Mouse (Mus musculus) brain, embryonic 14.5 days (tissue): ENCODE measurements around the gene Tgfb1i1.

Experiments used
- CTCF ChIP-seq: fragments of 200-500 bp; IDR thresholded peaks from 2 replicates; pipeline ENCODE4 v1.5.1; 2012; ENCODE audit warnings: inconsistent platforms, mild to moderate bottlenecking, moderate library complexity, borderline replicate concordance; ENCODE audit not compliant: insufficient read depth, insufficient read length; ENCODE audit errors: extremely low read depth
- POLR2A ChIP-seq: fragments of 200-500 bp; IDR thresholded peaks from 2 replicates; pipeline ENCODE4 v1.6.1; 2012; ENCODE audit warnings: mild to moderate bottlenecking, inconsistent platforms, borderline replicate concordance; ENCODE audit not compliant: poor library complexity, insufficient read depth, insufficient read length, severe bottlenecking; ENCODE audit errors: extremely low read depth

DNA sequence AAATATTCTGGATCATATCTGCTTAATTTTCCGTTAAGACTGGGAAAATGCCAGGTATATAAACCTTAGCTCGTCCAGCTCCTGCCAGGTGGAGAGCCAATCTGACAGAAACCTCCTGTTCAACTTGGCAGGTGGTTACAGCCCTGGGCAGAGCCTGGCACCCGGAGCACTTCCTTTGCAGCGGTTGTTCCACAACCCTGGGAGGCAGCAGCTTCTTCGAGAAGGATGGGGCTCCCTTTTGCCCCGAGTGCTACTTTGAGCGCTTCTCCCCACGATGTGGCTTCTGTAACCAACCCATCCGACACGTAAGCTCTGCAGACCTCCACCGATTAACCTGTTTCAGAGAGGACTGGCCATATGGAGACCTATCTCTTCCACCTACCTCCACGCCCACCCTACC, 5.3 kb downstream of the Tgfb1i1 start:
- TF ChIP-seq POLR2A (no peak), CTCF (no peak)
